In genomic region chr10:39516541-39517133, GRCm38 (mm10) we compare ENCODE assay signal across 26 mouse cellular contexts.
A peak's percentile ranks its signal among the peaks of the same experiment; 100 is the strongest.
DNase-seq lines count a peak whose midpoint lies in the region; ATAC-seq and TF ChIP-seq lines count a peak whose summit lies in the region.
"Had no signal": no experiment of that assay in that cellular context is flagged by ENCODE, and none has a peak within 500 bp of the region (broad histone marks: within the 10 kb centered on the region; RNA-seq: fewer than 3 reads in every experiment).

No protein-coding gene starts in this region.

- peaks cover 48% of the 10 kb centered on the region for H3K36me3 ChIP-seq in hindbrain, embryonic 13.5 days
- H3K36me3 ChIP-seq in hindbrain, embryonic 16.5 days (ENCODE audit: control insufficient read depth, insufficient read depth, low read length) = peaks cover 8% of the 10 kb centered on the region
- peaks cover 93% of the 10 kb centered on the region for H3K36me3 ChIP-seq in G1E (replicated peaks)

- peaks cover 66% of the 10 kb centered on the region for H3K4me1 ChIP-seq in hindbrain, embryonic 13.5 days (replicated peaks)
- H3K4me1 ChIP-seq in hindbrain, embryonic 16.5 days (ENCODE audit: control insufficient read depth, insufficient read depth, low read depth, low read length) = peaks cover 22% of the 10 kb centered on the region
- H3K4me1 ChIP-seq in G1E (ENCODE audit: insufficient read depth, low read depth, low read length) = peaks cover 33% of the 10 kb centered on the region

- no peak for TF ChIP-seq CTCF in G1E (IDR thresholded peaks at IDR 0.05; ENCODE audit: low read depth, low read length)

- H3K4me2 ChIP-seq in hindbrain, embryonic 13.5 days = no peak overlapping the region
- no peak overlapping the region for H3K4me2 ChIP-seq in hindbrain, embryonic 16.5 days (ENCODE audit: low read length)
- H3K4me2 ChIP-seq: embryonic facial prominence, embryonic 12.5 days; heart, embryonic 15.5 days; liver, embryonic 12.5 days; stomach, embryonic 15.5 days had no signal

- DNase-seq in spleen, postnatal 36 days (ENCODE audit: low spot score in 2 of 2) = peak; percentile 33 to 45
- no peak for DNase-seq in spleen, postnatal 4 days (ENCODE audit: low spot score in 2 of 2)
- DNase-seq in G1E (ENCODE audit: low spot score) = peak; percentile 7
- DNase-seq in thymus, postnatal 25 days = peak; percentile 30
- DNase-seq in lung, postnatal 4 days = no peak
- DNase-seq: adrenal gland, adult 8-10 months; cerebellum, adult 9-10 months; cerebellum, postnatal 36 days; embryo, embryonic 11 days; kidney, adult 8-10 months; kidney, postnatal 4 days; left cerebral cortex, postnatal 4 days; liver, postnatal 0 days had no signal

- WGBS in hindbrain, embryonic 13.5 days = 84% methylated on average over 6 of the region's 6 CpGs
- WGBS in hindbrain, embryonic 16.5 days = 84% methylated on average over 6 of the region's 6 CpGs

- peak overlapping the region; percentile 74; the same call in 1 of the 2 replicates for H3K27ac ChIP-seq in hindbrain, embryonic 13.5 days
- H3K27ac ChIP-seq in hindbrain, embryonic 16.5 days (ENCODE audit: low read depth, low read length) = no peak overlapping the region
- H3K27ac ChIP-seq: heart, embryonic 10.5 days; heart, embryonic 15.5 days; kidney, postnatal 0 days; liver, embryonic 12.5 days; macrophage had no signal

- ATAC-seq in hindbrain, embryonic 13.5 days (ENCODE audit: low FRiP score) = no peak
- ATAC-seq in hindbrain, embryonic 16.5 days = no peak
- ATAC-seq in G1E (ENCODE audit: extremely low read depth, insufficient number of reproducible peaks, low FRiP score, poor library complexity, severe bottlenecking) = no peak
- ATAC-seq in megakaryocyte, adult 5-6 weeks (ENCODE audit: poor library complexity, severe bottlenecking) = no peak
- ATAC-seq: forebrain, embryonic 16.5 days; liver, embryonic 12.5 days; liver, postnatal 0 days had no signal

- H3K9ac ChIP-seq in hindbrain, embryonic 13.5 days = peak overlapping the region; percentile 39; the same call in 1 of the 2 replicates
- no peak overlapping the region for H3K9ac ChIP-seq in hindbrain, embryonic 16.5 days (ENCODE audit: low read depth, low read length)
- H3K9ac ChIP-seq: embryonic facial prominence, embryonic 12.5 days; heart, embryonic 15.5 days; liver, embryonic 12.5 days; liver, postnatal 0 days; stomach, embryonic 15.5 days had no signal

- no peak overlapping the region for H3K4me3 ChIP-seq in hindbrain, embryonic 13.5 days
- no peak overlapping the region for H3K4me3 ChIP-seq in hindbrain, embryonic 16.5 days (ENCODE audit: low read length)
- no peak overlapping the region for H3K4me3 ChIP-seq in G1E (ENCODE audit: low read depth, low read length)
- H3K4me3 ChIP-seq: embryonic facial prominence, embryonic 12.5 days; heart, embryonic 10.5 days; heart, embryonic 15.5 days; liver, embryonic 12.5 days; midbrain, embryonic 10.5 days; stomach, embryonic 15.5 days had no signal

- no peaks in the 10 kb centered on the region for H3K9me3 ChIP-seq in hindbrain, embryonic 13.5 days
- no peaks in the 10 kb centered on the region for H3K9me3 ChIP-seq in hindbrain, embryonic 16.5 days (ENCODE audit: control insufficient read depth, low read length)
- no peaks in the 10 kb centered on the region for H3K9me3 ChIP-seq in G1E (replicated peaks)
- H3K9me3 ChIP-seq: embryonic facial prominence, embryonic 12.5 days; heart, embryonic 10.5 days; heart, embryonic 15.5 days; liver, embryonic 12.5 days; midbrain, embryonic 10.5 days; stomach, embryonic 15.5 days had no signal

- no peaks in the 10 kb centered on the region for H3K27me3 ChIP-seq in hindbrain, embryonic 13.5 days
- H3K27me3 ChIP-seq in hindbrain, embryonic 16.5 days (replicated peaks; ENCODE audit: control insufficient read depth, insufficient read depth, low read length) = no peaks in the 10 kb centered on the region
- no peaks in the 10 kb centered on the region for H3K27me3 ChIP-seq in G1E (ENCODE audit: insufficient read depth, low read length)
- H3K27me3 ChIP-seq: CH12.LX; embryonic facial prominence, embryonic 12.5 days; heart, embryonic 15.5 days; liver, embryonic 12.5 days; stomach, embryonic 15.5 days had no signal

Comparison
In these comparisons a context has a peak if more than half of its experiments do, and no peak if none do; other contexts are left out.
1. DNase-seq: peak in spleen, postnatal 36 days (2 of 2), G1E (single experiment) and thymus, postnatal 25 days (single experiment); none in spleen, postnatal 4 days (0 of 2) and lung, postnatal 4 days (0 of 2).